Mouse (Mus musculus) neural tube, embryonic 14.5 days (tissue): ENCODE data around the gene Nsd2. TPM values are rescaled to one million over a fixed set of nuclear protein-coding genes. Genes with fewer than 3 reads are reported as not detected.
"Not testable (repeated sequence)": the region's sequence is repeated elsewhere in the genome, so short reads cannot be mapped to it uniquely, and the experiment has no call there.

ENCODE experiments used
- ATAC-seq: fragments of 200-750 bp; cut with Nextera tagmentation; 2 replicates; pipeline ENCODE4 v1.8.0; 2017; ENCODE audit warnings: low read depth, mild to moderate bottlenecking, moderate TSS enrichment, moderate library complexity
- H3K27ac ChIP-seq: fragments of 300-500 bp; sonication (generic); 2 replicates; pipeline ENCODE4 v1.5.1; 2014; ENCODE audit warnings: low read depth, mild to moderate bottlenecking, control low read depth, low read length, moderate library complexity, mixed read lengths
- H3K27me3 ChIP-seq: fragments of 300-500 bp; sonication (generic); 2 replicates; pipeline ENCODE4 v1.6.1; 2014; ENCODE audit warnings: low read length; ENCODE audit not compliant: control insufficient read depth, insufficient read depth
- H3K36me3 ChIP-seq: fragments of 300-500 bp; sonication (generic); 2 replicates; pipeline ENCODE4 v1.6.1; 2014; ENCODE audit warnings: low read length, mixed read lengths; ENCODE audit not compliant: control insufficient read depth, insufficient read depth
- H3K4me1 ChIP-seq: fragments of 300-500 bp; sonication (generic); 2 replicates; pipeline ENCODE4 v1.6.1; 2014; ENCODE audit warnings: low read length; ENCODE audit not compliant: control insufficient read depth, insufficient read depth
- H3K4me2 ChIP-seq: fragments of 300-500 bp; sonication (generic); 2 replicates; pipeline ENCODE4 v1.6.1; 2014; ENCODE audit warnings: mild to moderate bottlenecking, low read depth, low read length, control low read depth
- H3K4me3 ChIP-seq: fragments of 300-500 bp; sonication (generic); 2 replicates; pipeline ENCODE4 v1.5.1; 2014; ENCODE audit warnings: low read depth, low read length, control low read depth, mixed read lengths
- H3K9ac ChIP-seq: fragments of 300-500 bp; sonication (generic); replicated peaks from 2 replicates; pipeline ENCODE4 v1.6.1; 2014; ENCODE audit warnings: low read depth, mild to moderate bottlenecking, control low read depth, low read length, mixed read lengths
- H3K9me3 ChIP-seq: fragments of 300-500 bp; sonication (generic); 2 replicates; pipeline ENCODE4 v1.6.1; 2016; ENCODE audit warnings: low read length; ENCODE audit not compliant: control insufficient read depth
- WGBS: fragments of 180-500 bp; shearing (Covaris S2); extraction: QIAGEN DNeasy Blood & Tissue Kit; methylation state at CpG from one replicate; pipeline ENCODE4 v1.1.7; 2014; 5-methylcytosine and 5-hydroxymethylcytosine counted together
- polyA plus RNA-seq: library from polyadenylated mRNA; unstranded; fragments of >200 nt; fragmentation: Nextera tagmentation; extraction: Ambion mirVana; gene quantifications from 2 replicates; pipeline ENCODE4 v1.2.1, GENCODE M21; 2014

Nsd2 gene
- polyA plus RNA-seq, 1 experiment from 2014 or later, result 109 TPM

GRCm38 (mm10) chr5:33932413-33932812, 111.9 kb downstream of the Nsd2 start:
- no peak overlapping the region for H3K9ac ChIP-seq
- WGBS, result 87% methylated on average over 2 of the region's 2 CpGs

GRCm38 (mm10) chr5:33934081-33934480, 113.6 kb downstream of the Nsd2 start:
- H3K9ac ChIP-seq, result no peak overlapping the region
- no peaks in the 10 kb centered on the region for H3K36me3 ChIP-seq
- no peaks in the 10 kb centered on the region for H3K27me3 ChIP-seq
- no peak overlapping the region for H3K27ac ChIP-seq
- 96% methylated on average over 2 of the region's 2 CpGs for WGBS
- peaks cover 23% of the 10 kb centered on the region for H3K4me1 ChIP-seq
- no peaks in the 10 kb centered on the region for H3K9me3 ChIP-seq
- ATAC-seq, result no peak
- H3K4me3 ChIP-seq, result no peak overlapping the region
- H3K4me2 ChIP-seq, result peak overlapping the region; percentile 55; the same call in 1 of the 2 replicates

More at GRCm38 (mm10) chr5:33932413-33932812, 111.9 kb downstream of the Nsd2 start:
- ATAC-seq, result no peak
- no peaks in the 10 kb centered on the region for H3K36me3 ChIP-seq
- H3K4me1 ChIP-seq, result peaks cover 23% of the 10 kb centered on the region
- no peak overlapping the region for H3K27ac ChIP-seq
- H3K4me2 ChIP-seq, result no peak overlapping the region
- no peak overlapping the region for H3K4me3 ChIP-seq
- no peaks in the 10 kb centered on the region for H3K27me3 ChIP-seq
- no peaks in the 10 kb centered on the region for H3K9me3 ChIP-seq

- ATAC-seq, result no peak
- no peaks in the 10 kb centered on the region for H3K27me3 ChIP-seq
- no peaks in the 10 kb centered on the region for H3K9me3 ChIP-seq
- H3K4me2 ChIP-seq, result peak overlapping the region; percentile 55
- peak overlapping the region; percentile 86; the same call in 1 of the 2 replicates for H3K9ac ChIP-seq
- H3K36me3 ChIP-seq, result no peaks in the 10 kb centered on the region
- peaks cover 23% of the 10 kb centered on the region for H3K4me1 ChIP-seq
- peak overlapping the region; percentile 79 for H3K4me3 ChIP-seq
- no peak overlapping the region for H3K27ac ChIP-seq
- 81% methylated on average over 7 of the region's 7 CpGs for WGBS
These were observed 114.4 kb downstream of the Nsd2 start for GRCm38 (mm10) chr5:33934877-33935276.

GRCm38 (mm10) chr5:33935700-33936111, 115.2 kb downstream of the Nsd2 start:
- Histone ChIP-seq H3K27me3 (no peaks in the 10 kb centered on the region), H3K4me2 (peak overlapping the region; percentile 55), H3K4me3 (peak overlapping the region; percentile 79), H3K9me3 (no peaks in the 10 kb centered on the region), H3K4me1 (peaks cover 23% of the 10 kb centered on the region), H3K27ac (peak overlapping the region; percentile 93), H3K9ac (peak overlapping the region; percentile 86), H3K36me3 (no peaks in the 10 kb centered on the region)
- WGBS, result under 1% methylated on average over 38 of the region's 39 CpGs
- ATAC-seq, result peak; percentile 62

- H3K4me1 ChIP-seq, result peaks cover 23% of the 10 kb centered on the region
- H3K36me3 ChIP-seq, result no peaks in the 10 kb centered on the region
- H3K4me3 ChIP-seq, result peak within 1 kb of the TSS; percentile 79
- no peaks in the 10 kb centered on the region for H3K27me3 ChIP-seq
- WGBS, result under 1% methylated on average over 61 of the region's 61 CpGs
- no peaks in the 10 kb centered on the region for H3K9me3 ChIP-seq
- peak within 1 kb of the TSS; percentile 86 for H3K9ac ChIP-seq
- peak; percentile 98 for ATAC-seq
- peak within 1 kb of the TSS; percentile 93 for H3K27ac ChIP-seq
- H3K4me2 ChIP-seq, result peak within 1 kb of the TSS; percentile 55
These were observed 115.7 kb downstream of the Nsd2 start, which contains the start of gene Nelfa for GRCm38 (mm10) chr5:33936120-33936707. Gene Nelfa (minus strand): TSS chr5:33936413.

- Histone ChIP-seq H3K9ac (peak overlapping the region; percentile 39; the same call in 1 of the 2 replicates), H3K4me2 (peak overlapping the region; percentile 53), H3K9me3 (no peaks in the 10 kb centered on the region; the same call in 1 of the 2 replicates), H3K36me3 (no peaks in the 10 kb centered on the region), H3K4me1 (peaks cover 23% of the 10 kb centered on the region), H3K27ac (no peak overlapping the region), H3K4me3 (no peak overlapping the region), H3K27me3 (no peaks in the 10 kb centered on the region)
- no peak for ATAC-seq
- WGBS, result 96% methylated on average over 2 of the region's 2 CpGs
These were observed 116.7 kb downstream of the Nsd2 start for GRCm38 (mm10) chr5:33937230-33937629.

GRCm38 (mm10) chr5:33938448-33938847, 117.9 kb downstream of the Nsd2 start:
- no peak overlapping the region for H3K4me3 ChIP-seq
- peaks cover 23% of the 10 kb centered on the region for H3K4me1 ChIP-seq
- no peak overlapping the region for H3K27ac ChIP-seq
- no peaks in the 10 kb centered on the region for H3K27me3 ChIP-seq
- no peak for ATAC-seq
- H3K9me3 ChIP-seq, result no peaks in the 10 kb centered on the region; the same call in 1 of the 2 replicates
- H3K36me3 ChIP-seq, result no peaks in the 10 kb centered on the region
- H3K4me2 ChIP-seq, result no peak overlapping the region
- no peak overlapping the region for H3K9ac ChIP-seq
- WGBS, result 95% methylated on average over 3 of the region's 3 CpGs

GRCm38 (mm10) chr5:33947035-33947434, 126.5 kb downstream of the Nsd2 start:
- H3K4me2 ChIP-seq, H3K4me3 ChIP-seq, H3K27me3 ChIP-seq, H3K9me3 ChIP-seq, H3K9ac ChIP-seq, ATAC-seq, H3K27ac ChIP-seq, H3K4me1 ChIP-seq, H3K36me3 ChIP-seq: not testable (repeated sequence)
- WGBS, result 84% methylated on average over 16 of the region's 16 CpGs
